Mouse (Mus musculus) stomach, embryonic 15.5 days (tissue): Measurements from ENCODE around the gene Daam2. TPM values are rescaled to one million over a fixed set of nuclear protein-coding genes. Genes with fewer than 3 reads are reported as not detected.
A peak's percentile ranks its signal among the peaks of the same experiment; 100 is the strongest.
"Not testable (repeated sequence)": the region's sequence is repeated elsewhere in the genome, so short reads cannot be mapped to it uniquely, and the experiment has no call there.

Experiments used
- ATAC-seq: fragments of 200-750 bp; cut with Nextera tagmentation; 2 replicates; pipeline ENCODE4 v1.8.0; 2017; ENCODE audit warnings: low read depth, moderate number of reproducible peaks, moderate TSS enrichment; ENCODE audit not compliant: insufficient read depth, low FRiP score
- H3K27ac ChIP-seq: fragments of 300-500 bp; sonication (generic); 2 replicates; pipeline ENCODE4 v1.5.1; 2015; ENCODE audit warnings: mild to moderate bottlenecking, inconsistent platforms
- H3K27me3 ChIP-seq: fragments of 300-500 bp; sonication (generic); replicated peaks from 2 replicates; pipeline ENCODE4 v1.6.1; 2015; ENCODE audit warnings: inconsistent platforms
- H3K36me3 ChIP-seq: fragments of 300-500 bp; sonication (generic); 2 replicates; pipeline ENCODE4 v1.6.1; 2015; ENCODE audit warnings: inconsistent platforms
- H3K4me1 ChIP-seq: fragments of 300-500 bp; sonication (generic); 2 replicates; pipeline ENCODE4 v1.6.1; 2015; ENCODE audit warnings: inconsistent platforms
- H3K4me2 ChIP-seq: fragments of 300-500 bp; sonication (generic); 2 replicates; pipeline ENCODE4 v1.6.1; 2015; ENCODE audit warnings: mild to moderate bottlenecking, inconsistent platforms
- H3K4me3 ChIP-seq: fragments of 300-500 bp; sonication (generic); replicated peaks from 2 replicates; pipeline ENCODE4 v1.5.1; 2015; ENCODE audit warnings: inconsistent platforms
- H3K9ac ChIP-seq: fragments of 300-500 bp; sonication (generic); 2 replicates; pipeline ENCODE4 v1.6.1; 2015; ENCODE audit warnings: inconsistent platforms
- H3K9me3 ChIP-seq: fragments of 300-500 bp; sonication (generic); 2 replicates; pipeline ENCODE4 v1.6.1; 2016; ENCODE audit warnings: inconsistent platforms
- WGBS: fragments of 180-500 bp; shearing (Covaris S2); methylation state at CpG from one replicate; pipeline ENCODE4 v1.1.7; 2015; 5-methylcytosine and 5-hydroxymethylcytosine counted together
- polyA plus RNA-seq: library from polyadenylated mRNA; unstranded; fragments of >200 nt; fragmentation: Nextera tagmentation; extraction: Ambion mirVana; gene quantifications from 2 replicates; pipeline ENCODE4 v1.2.1, GENCODE M21; 2015

Daam2 gene
- polyA plus RNA-seq, 1 experiment from 2014 or later: 7.2 TPM

- H3K4me3 ChIP-seq: no peak overlapping the region
- H3K27ac ChIP-seq: no peak overlapping the region
- 81% methylated on average over 1 of the region's 1 CpGs for WGBS
- ATAC-seq: no peak
- no peaks in the 10 kb centered on the region for H3K27me3 ChIP-seq
- no peak overlapping the region for H3K4me2 ChIP-seq
- no peaks in the 10 kb centered on the region for H3K9me3 ChIP-seq
- H3K36me3 ChIP-seq: 0 out of 2 replicates have a peak, but pooled peaks cover 4% of the 10 kb centered on the region
- H3K9ac ChIP-seq: no peak overlapping the region
- H3K4me1 ChIP-seq: no peaks in the 10 kb centered on the region
Observed at GRCm38 (mm10) chr17:49475174-49475573, 89.0 kb downstream of the Daam2 start.

DNA sequence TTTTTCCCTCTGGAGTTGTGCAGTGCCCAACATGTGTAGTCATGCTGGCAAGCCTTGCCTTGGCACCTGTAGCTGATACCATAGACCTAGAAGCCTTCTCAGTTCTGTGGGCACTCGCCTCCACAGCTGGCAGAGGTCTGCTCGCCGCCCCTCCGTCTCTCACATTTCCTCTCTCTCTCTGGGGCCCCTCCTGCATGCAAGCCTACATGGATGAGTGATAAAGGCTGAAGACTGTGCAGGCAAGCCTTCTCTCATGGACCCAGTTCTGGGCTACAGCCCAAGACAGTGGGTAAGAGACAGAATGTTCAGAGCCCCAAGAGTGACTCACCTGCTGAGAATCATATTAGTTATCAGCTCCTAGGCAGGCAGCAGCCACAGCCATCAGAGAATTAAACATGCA lies 90.1 kb downstream of the Daam2 start:
- no peak overlapping the region for H3K27ac ChIP-seq
- no peaks in the 10 kb centered on the region for H3K9me3 ChIP-seq
- no peak for ATAC-seq
- H3K4me3 ChIP-seq: no peak overlapping the region
- H3K36me3 ChIP-seq: 0 out of 2 replicates have a peak, but pooled peaks cover 6% of the 10 kb centered on the region
- no peak overlapping the region for H3K4me2 ChIP-seq
- H3K27me3 ChIP-seq: no peaks in the 10 kb centered on the region
- no peaks in the 10 kb centered on the region for H3K4me1 ChIP-seq
- no peak overlapping the region for H3K9ac ChIP-seq
- WGBS: 83% methylated on average over 4 of the region's 4 CpGs

GRCm38 (mm10) chr17:49472626-49473025 lies 91.5 kb downstream of the Daam2 start:
- Histone ChIP-seq H3K9me3 (no peaks in the 10 kb centered on the region), H3K36me3 (0 out of 2 replicates have a peak, but pooled peaks cover 6% of the 10 kb centered on the region), H3K27me3 (no peaks in the 10 kb centered on the region), H3K4me3 (no peak overlapping the region), H3K27ac (no peak overlapping the region), H3K4me1 (no peaks in the 10 kb centered on the region), H3K9ac (no peak overlapping the region), H3K4me2 (no peak overlapping the region)
- 58% methylated on average over 8 of the region's 8 CpGs for WGBS
- peak; percentile 41; the same call in 1 of the 2 replicates for ATAC-seq

DNA sequence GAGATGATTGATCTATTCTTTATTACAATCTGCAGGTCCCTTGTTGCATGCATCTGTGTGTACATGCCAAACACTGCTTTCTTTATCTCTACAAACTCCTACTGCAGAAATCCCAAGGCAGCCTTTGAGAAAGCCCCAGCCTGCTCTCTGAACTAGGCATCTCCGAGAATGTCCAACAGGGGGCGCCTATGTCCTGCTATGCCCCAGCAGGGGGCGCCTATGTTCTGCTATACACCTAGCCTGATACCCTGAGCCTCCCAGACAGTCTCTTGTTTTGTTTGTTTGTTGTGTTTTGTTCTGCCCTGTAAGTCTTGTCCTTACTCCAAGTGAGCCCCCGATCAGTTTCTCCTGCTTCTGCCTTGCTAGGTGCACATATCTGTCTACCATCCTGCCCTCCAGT lies 95.9 kb downstream of the Daam2 start:
- no peaks in the 10 kb centered on the region for H3K9me3 ChIP-seq
- H3K4me3 ChIP-seq: no peak overlapping the region
- 29% methylated on average over 4 of the region's 4 CpGs for WGBS
- no peaks in the 10 kb centered on the region for H3K4me1 ChIP-seq
- peaks cover 7% of the 10 kb centered on the region; the same call in 1 of the 2 replicates for H3K36me3 ChIP-seq
- H3K4me2 ChIP-seq: no peak overlapping the region
- no peak for ATAC-seq
- no peak overlapping the region for H3K27ac ChIP-seq
- no peak overlapping the region for H3K9ac ChIP-seq
- no peaks in the 10 kb centered on the region for H3K27me3 ChIP-seq

DNA sequence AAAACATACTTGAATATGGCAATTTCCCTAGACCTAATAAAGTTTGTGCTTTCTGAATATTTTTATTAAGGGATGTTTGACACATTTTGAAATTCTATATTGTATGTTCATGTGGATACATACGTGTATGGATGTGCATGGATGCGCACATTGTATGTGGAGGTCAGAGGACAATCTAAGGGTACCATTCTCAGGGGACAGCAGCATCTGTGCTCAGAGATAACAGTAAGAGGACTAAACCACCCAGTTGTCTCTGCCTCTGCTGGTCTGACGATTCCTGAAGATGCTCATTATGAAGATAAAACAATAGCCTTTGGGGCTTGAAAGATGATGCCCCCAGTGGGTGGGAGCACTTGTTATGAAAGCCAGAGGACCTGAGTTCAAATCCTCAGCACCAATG lies 99.3 kb downstream of the Daam2 start:
- peaks cover 6% of the 10 kb centered on the region; the same call in 1 of the 2 replicates for H3K36me3 ChIP-seq

DNA sequence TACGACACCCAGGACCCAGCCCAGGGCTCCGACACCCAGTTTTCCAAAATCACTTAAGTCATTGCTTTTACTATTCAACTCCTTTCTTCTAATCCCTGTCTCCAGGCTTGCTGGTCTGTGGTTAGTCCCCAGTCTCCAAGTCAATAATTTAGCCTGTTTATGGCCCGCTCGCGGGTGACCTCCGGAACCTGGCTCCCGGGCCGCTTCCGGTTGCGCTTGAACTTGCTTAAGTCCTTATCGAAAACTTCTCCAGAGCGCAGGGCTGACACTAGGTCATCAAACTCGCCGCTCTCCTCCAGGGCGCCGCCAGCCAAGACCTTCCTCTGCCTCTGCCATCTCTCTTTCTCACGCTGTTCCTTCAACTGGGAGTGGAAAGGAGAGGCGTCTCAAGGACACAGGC lies 105.8 kb downstream of the Daam2 start:
- no peak overlapping the region for H3K4me2 ChIP-seq
- ATAC-seq: no peak
- no peak overlapping the region for H3K9ac ChIP-seq

More for the DNA sequence above, 99.3 kb downstream of the Daam2 start:
- H3K4me1 ChIP-seq: no peaks in the 10 kb centered on the region
- WGBS: 78% methylated on average over 3 of the region's 3 CpGs
- no peaks in the 10 kb centered on the region for H3K27me3 ChIP-seq
- H3K27ac ChIP-seq: no peak overlapping the region
- no peak overlapping the region for H3K9ac ChIP-seq
- no peak for ATAC-seq
- no peaks in the 10 kb centered on the region for H3K9me3 ChIP-seq
- no peak overlapping the region for H3K4me3 ChIP-seq
- H3K4me2 ChIP-seq: no peak overlapping the region

GRCm38 (mm10) chr17:49457833-49458232 lies 106.3 kb downstream of the Daam2 start:
- H3K36me3 ChIP-seq: peaks cover 12% of the 10 kb centered on the region
- H3K4me1 ChIP-seq: no peaks in the 10 kb centered on the region
- ATAC-seq: no peak

More for the DNA sequence above, 105.8 kb downstream of the Daam2 start:
- H3K9me3 ChIP-seq: no peaks in the 10 kb centered on the region
- H3K27ac ChIP-seq: no peak overlapping the region
- no peak overlapping the region for H3K4me3 ChIP-seq
- H3K36me3 ChIP-seq: peaks cover 12% of the 10 kb centered on the region
- H3K4me1 ChIP-seq: no peaks in the 10 kb centered on the region
- 88% methylated on average over 18 of the region's 18 CpGs for WGBS
- no peaks in the 10 kb centered on the region for H3K27me3 ChIP-seq

DNA sequence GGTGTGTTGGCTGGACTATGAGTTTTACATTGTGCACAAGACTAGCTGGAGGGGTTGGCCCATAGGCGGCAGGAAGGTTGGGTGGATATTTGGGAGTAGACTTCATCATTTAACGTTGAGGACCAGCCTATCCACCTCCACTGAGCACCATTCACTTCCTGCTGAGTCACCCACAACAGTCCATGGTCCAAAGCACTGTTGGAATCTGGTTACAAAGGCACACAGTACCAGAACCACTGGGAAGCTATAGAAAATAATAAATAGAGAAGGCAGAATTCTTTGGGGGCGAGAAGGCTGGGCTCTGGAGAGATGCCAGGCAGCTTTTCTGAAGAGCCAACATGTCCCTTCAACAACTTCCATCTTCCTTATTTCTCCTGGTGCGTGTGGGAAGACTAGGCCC lies 107.8 kb downstream of the Daam2 start:
- no peak overlapping the region for H3K4me2 ChIP-seq
- 77% methylated on average over 4 of the region's 4 CpGs for WGBS
- H3K36me3 ChIP-seq: peaks cover 12% of the 10 kb centered on the region
- H3K4me3 ChIP-seq: no peak overlapping the region
- H3K9me3 ChIP-seq: no peaks in the 10 kb centered on the region
- 0 out of 2 replicates have a peak, but pooled peaks cover 4% of the 10 kb centered on the region for H3K4me1 ChIP-seq
- H3K27me3 ChIP-seq: no peaks in the 10 kb centered on the region
- no peak overlapping the region for H3K27ac ChIP-seq
- no peak for ATAC-seq
- H3K9ac ChIP-seq: no peak overlapping the region

More at GRCm38 (mm10) chr17:49457833-49458232, 106.3 kb downstream of the Daam2 start:
- Histone ChIP-seq H3K4me3 (no peak overlapping the region), H3K27ac (no peak overlapping the region), H3K9ac (no peak overlapping the region), H3K27me3 (no peaks in the 10 kb centered on the region), H3K4me2 (no peak overlapping the region), H3K9me3 (no peaks in the 10 kb centered on the region)
- WGBS: 88% methylated on average over 3 of the region's 3 CpGs

DNA sequence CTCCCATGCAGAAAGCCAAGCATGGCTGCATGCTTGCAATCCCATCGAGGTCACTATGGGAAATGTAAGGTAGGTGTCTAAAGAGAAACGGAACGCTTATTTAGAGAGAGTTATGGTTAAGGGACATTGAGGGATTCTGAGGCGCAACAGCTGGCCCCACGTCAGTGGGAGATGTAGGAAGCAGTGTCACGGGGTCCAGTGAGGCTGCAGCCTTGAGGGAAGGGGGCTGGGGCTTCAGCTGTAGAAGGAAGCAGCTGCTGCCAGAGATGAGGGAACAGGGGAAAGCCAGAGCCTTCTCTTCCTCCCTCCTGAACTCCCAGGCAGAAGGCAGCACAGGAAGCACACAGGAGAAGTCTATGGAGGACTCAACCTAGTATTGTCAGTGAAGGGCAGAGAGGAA lies 113.2 kb downstream of the Daam2 start:
- Histone ChIP-seq H3K27me3 (no peaks in the 10 kb centered on the region), H3K9ac (no peak overlapping the region), H3K4me2 (no peak overlapping the region), H3K36me3 (peaks cover 13% of the 10 kb centered on the region), H3K4me3 (no peak overlapping the region), H3K27ac (peak overlapping the region; percentile 32; the same call in 1 of the 2 replicates), H3K9me3 (no peaks in the 10 kb centered on the region), H3K4me1 (peaks cover 10% of the 10 kb centered on the region; the same call in 1 of the 2 replicates)
- ATAC-seq: peak; percentile 47; the same call in 1 of the 2 replicates
- WGBS: 34% methylated on average over 6 of the region's 6 CpGs

DNA sequence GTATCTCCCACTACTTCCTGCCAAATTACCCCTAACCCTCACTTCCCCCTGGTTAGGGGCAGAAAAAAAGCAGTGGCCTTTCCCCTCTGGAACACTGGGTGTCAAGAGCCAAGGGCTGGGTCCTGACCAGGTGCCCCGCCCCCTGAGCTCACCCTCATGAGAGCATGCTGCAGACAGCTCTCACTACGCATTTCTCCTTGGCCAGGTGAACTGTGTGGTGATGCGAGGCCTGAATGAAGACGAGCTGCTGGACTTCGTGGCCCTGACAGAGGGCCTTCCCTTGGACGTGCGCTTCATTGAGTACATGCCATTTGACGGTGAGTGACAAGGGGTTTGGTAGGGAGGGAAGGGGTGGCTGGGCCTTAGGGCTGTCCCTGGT lies 114.9 kb downstream of the Daam2 start:
- Histone ChIP-seq H3K9ac (no peak overlapping the region), H3K36me3 (peaks cover 8% of the 10 kb centered on the region; the same call in 1 of the 2 replicates), H3K4me3 (no peak overlapping the region), H3K27ac (no peak overlapping the region), H3K4me1 (peaks cover 10% of the 10 kb centered on the region; the same call in 1 of the 2 replicates), H3K4me2 (no peak overlapping the region), H3K27me3 (no peaks in the 10 kb centered on the region), H3K9me3 (no peaks in the 10 kb centered on the region)
- WGBS: 80% methylated on average over 8 of the region's 8 CpGs
- no peak for ATAC-seq

DNA sequence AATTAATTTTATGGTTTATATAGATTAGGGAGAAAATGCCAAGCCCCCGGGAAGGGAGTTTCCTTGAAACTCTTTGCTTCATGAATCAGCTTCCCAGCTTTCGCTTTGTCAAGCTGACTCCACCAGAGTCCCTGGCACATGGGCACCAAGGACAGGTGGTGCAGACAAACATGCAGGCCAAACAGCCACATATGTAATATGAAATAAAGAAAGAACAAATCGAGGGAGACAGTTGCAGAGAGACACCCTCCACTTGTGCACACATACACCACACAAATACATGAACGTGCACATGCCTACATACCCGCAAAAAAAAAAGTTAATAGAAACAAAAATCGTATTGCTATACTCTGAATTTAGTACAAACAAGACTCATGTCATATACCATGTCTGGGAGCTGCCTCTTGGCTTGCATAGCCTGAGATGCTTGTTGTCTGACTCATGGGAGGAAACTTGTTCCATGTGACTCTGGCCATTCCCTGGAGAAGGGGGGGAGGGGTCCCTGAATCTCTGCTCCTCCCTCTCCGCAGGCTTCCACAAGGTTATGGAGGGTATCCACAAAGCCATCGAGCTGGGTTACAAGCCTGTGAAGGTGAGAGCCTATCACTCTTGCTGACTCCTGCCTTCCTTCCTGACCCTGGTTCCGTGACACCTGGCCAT lies 115.4 kb downstream of the Daam2 start:
- H3K9me3 ChIP-seq: no peaks in the 10 kb centered on the region
- no peak overlapping the region for H3K4me2 ChIP-seq
- no peak overlapping the region for H3K9ac ChIP-seq
- ATAC-seq: no peak
- peaks cover 4% of the 10 kb centered on the region; the same call in 1 of the 2 replicates for H3K36me3 ChIP-seq
- whole genome bisulfite sequencing: 52% methylated on average over 9 of the region's 9 CpGs
- no peak overlapping the region for H3K4me3 ChIP-seq
- H3K27ac ChIP-seq: no peak overlapping the region
- H3K27me3 ChIP-seq: no peaks in the 10 kb centered on the region
- peaks cover 10% of the 10 kb centered on the region; the same call in 1 of the 2 replicates for H3K4me1 ChIP-seq

- not testable (repeated sequence) for H3K36me3 ChIP-seq, H3K9ac ChIP-seq, H3K4me3 ChIP-seq, H3K27me3 ChIP-seq, H3K27ac ChIP-seq, H3K4me2 ChIP-seq, H3K4me1 ChIP-seq, ATAC-seq, H3K9me3 ChIP-seq
- WGBS: 52% methylated on average over 3 of the region's 3 CpGs
Observed at GRCm38 (mm10) chr17:49442841-49443240, 121.3 kb downstream of the Daam2 start.
